Mouse (Mus musculus): ENCODE measurements at regions not wholly inside any gene's neighbourhood (a gene's known extent, or its start where the extent isn't known, plus 50 kb on each side); places are given as distances from the start of the nearest gene placed in this dataset.
"Not testable (repeated sequence)": the region's sequence is repeated elsewhere in the genome, so short reads cannot be mapped to it uniquely, and the experiment has no call there.

DNA sequence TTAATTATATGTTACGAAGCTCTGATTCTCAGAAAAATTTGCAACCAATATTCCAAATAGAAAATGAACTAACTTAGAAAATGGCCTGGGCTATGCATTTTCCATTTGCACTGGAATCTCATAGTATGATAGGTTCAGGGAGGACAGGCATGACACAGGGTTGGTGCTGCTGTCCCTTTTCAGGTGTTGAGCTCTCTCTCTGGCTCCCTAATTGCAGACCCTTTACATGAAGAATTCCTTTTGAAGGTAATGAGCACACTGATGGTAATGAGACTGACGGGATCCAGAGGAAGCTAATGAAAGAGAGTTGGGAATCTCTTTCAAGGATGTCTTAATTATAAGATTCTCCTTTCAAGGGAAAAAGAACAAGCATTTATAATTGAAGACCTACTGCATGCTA lies 87.6 kb downstream of the Serpinb8 start:
- no peak for DNase-seq (ENCODE audit: low spot score in 2 of 2)

DNA sequence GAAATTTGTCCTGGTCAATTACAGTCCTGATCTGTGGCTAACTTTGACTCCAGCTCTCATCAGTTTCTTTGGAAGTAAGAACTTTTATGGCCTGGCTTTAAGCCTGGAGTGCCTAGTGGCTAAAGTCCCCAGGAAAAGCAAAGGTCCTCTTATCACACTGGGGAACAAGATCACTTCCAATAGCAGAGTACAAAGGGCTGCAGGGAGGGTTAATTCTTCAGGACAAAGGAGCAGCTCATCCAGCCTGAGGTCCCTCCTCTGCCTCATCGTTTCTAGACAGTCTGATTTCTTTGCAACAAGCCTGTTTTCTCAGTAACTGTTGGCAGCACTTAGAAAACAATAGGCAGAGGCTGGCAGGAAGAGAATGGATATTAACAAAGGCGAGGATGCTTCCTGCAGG lies 107.1 kb downstream of the Serpinb8 start:
- no peak for DNase-seq (ENCODE audit: low spot score in 2 of 2)

DNA sequence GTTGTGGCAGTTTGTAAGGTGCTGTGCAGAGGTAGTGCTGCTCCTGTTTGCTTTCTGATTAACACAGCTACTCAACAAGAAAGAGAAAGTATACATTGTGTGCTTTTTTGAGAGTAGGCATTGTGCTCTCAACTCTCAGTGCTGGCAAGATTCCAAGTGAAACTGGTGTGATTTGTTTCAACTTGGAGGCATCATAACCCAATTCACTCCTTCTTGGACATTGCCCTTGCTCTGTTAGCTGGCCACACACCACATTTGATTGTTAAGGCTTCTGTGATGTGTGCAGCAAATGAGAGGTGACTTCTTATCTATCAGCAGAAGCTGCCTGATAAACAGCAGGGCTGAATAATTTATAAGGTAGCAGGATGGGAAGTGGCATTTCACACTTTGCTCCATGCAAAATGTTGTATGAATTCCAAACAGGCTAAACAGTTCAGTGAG lies 116.3 kb downstream of the Serpinb8 start:
- no peak for DNase-seq (ENCODE audit: low spot score in 2 of 2)

DNA sequence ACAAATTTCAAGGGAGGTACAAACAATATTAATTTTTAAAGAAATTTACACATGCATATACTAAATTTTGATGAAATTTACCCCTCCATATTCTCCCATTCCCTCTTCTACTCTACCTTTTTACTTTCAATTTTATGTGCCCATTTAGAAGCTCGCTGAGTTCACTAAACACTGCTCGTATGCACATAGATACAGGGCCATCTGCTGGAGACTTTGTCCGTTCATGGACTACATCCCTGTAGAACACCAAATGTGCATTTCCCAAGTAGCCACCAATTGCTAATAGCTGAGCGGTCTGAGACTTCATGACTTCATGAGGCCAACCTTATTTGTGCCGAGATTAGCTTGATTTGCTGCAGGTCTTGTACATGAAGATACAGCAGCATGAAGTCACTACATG lies 118.8 kb downstream of the Serpinb8 start:
- DNase-seq (ENCODE audit: low spot score in 2 of 2) = no peak

GRCm38 (mm10) chr1:107714869-107715268 lies 125.1 kb downstream of the Serpinb8 start:
- no peak for DNase-seq (ENCODE audit: low spot score in 2 of 2)

DNA sequence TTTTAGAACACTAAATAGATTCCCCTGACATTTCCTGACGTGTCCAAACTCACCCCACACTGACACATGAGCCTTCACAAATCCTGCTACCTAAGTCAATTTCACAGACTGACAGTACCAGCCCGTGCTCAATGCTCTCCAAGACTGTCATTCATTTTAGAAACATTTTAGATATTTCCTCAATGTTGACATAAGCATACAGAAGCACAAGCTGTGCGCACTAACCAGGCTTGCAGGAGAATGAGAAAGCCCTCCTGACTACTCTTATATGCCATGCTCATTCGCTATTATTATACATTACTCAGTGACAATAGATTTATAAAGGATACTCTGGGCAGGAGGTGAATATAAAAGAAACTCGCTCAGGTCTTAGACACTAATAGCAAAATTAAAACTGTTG lies 129.5 kb downstream of the Serpinb8 start:
- DNase-seq (ENCODE audit: low spot score in 2 of 2) = no peak

DNA sequence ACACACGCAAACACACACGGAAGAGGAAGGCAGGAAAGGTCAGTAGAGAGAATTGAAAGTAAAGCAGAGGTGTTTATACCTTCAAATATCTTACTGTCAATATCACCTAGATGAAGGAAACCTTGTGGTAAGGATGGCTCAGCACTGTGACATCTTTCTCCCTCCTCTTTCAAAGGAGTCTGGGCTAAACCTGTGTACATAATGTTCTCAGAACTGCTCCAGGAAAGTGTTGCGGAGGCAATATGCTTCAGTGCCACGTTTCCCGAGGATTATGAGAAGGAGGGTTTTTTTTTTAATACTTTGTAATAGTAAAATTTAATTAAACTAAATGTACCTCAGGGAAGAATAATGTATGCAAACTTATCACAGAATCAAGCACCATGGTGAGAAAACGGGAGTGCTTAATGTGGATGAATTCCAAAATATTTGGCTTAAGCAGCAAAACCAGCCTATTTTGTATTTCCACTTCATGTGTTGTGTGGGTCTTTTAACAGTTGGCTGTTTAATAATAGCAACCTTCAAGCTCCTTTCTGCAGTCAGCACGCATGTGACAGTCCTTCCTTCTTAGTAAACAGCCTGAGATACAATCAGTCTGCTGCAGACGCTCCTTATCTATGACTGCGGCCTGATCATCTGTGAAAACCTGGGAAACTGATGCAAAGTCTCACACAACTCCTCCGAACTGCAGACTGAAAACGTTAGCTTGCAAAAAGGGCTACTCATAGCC lies 138.5 kb downstream of the Serpinb8 start:
- peak; percentile 22 to 31 for DNase-seq (ENCODE audit: low spot score in 2 of 2)

- no peak for DNase-seq (ENCODE audit: low spot score in 2 of 2)
Measured at GRCm38 (mm10) chr1:107765307-107765706, 175.5 kb downstream of the Serpinb8 start.

- DNase-seq (ENCODE audit: low spot score in 2 of 2) = no peak
Measured at GRCm38 (mm10) chr1:107767198-107767947, 177.6 kb downstream of the Serpinb8 start.

DNA sequence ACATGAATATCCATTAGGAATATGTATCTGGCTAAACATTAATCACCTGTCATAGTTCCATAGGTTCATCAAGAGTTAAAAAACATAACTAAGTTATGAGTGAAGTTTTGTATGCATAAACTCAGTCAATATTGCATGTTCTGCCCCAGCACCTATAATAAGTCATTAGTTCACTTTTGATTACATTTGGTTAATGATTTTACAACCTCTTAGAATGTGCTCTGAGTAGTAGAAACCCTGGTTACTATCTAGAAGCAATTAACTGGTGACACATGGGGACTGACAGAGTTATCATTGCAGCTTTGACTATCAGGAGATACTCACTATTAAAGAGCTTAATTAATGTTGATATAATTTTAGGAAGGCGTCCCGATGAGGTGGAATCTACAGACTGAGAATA lies 183.2 kb downstream of the Serpinb8 start:
- DNase-seq (ENCODE audit: low spot score in 2 of 2) = no peak

GRCm38 (mm10) chr1:107783079-107783478 lies 193.3 kb downstream of the Serpinb8 start:
- DNase-seq (ENCODE audit: low spot score in 2 of 2) = no peak

GRCm38 (mm10) chr1:107805823-107806222 lies 216.0 kb downstream of the Serpinb8 start:
- peak in 1 of 2 experiments; percentile 5 for DNase-seq (ENCODE audit: low spot score in 2 of 2)

DNA sequence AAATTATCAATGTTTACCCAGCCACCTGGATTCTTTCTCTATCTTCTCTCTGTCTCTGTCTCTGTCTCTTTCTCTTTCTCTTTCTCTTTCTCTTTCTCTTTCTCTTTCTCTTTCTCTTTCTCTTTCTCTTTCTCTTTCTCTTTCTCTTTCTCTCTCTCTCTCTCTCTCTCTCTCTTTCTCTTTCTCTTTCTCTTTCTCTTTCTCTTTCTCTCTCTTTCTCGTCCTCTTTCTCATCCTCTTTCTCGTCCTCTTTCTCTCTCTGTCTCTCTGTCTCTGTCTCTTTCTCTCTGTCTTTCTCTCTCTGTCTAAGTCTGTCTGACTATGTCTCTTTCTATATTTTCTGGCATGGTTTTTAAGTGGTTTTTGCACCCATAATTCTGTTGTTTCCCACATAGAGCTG lies 217.6 kb downstream of the Serpinb8 start:
- DNase-seq (ENCODE audit: low spot score in 2 of 2) = not testable (repeated sequence)

GRCm38 (mm10) chr1:107811136-107811535 lies 221.3 kb downstream of the Serpinb8 start:
- no peak for DNase-seq (ENCODE audit: low spot score in 2 of 2)

GRCm38 (mm10) chr1:107811859-107812258 lies 222.1 kb downstream of the Serpinb8 start:
- no peak for DNase-seq (ENCODE audit: low spot score in 2 of 2)

GRCm38 (mm10) chr1:107837877-107838276 lies 248.1 kb downstream of the Serpinb8 start:
- DNase-seq (ENCODE audit: low spot score in 2 of 2) = no peak

DNA sequence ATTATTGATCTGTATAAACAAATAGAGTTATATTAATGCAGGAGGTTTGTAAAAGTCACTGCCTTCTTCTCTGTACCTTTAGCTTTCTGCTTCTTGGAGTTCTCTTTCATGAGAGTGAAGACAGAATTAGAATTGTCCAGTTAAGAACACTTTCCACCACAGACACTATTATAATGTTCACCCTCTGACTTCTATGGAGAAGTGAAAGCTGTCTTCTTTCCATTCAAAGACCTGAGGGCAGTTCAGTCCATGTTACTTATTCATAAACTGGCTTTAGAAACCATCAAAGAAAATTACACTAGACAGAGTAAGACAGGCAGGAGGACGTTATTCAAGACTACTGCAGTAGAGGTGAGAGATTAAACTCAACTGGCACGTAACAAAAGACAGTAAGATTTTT lies 262.6 kb downstream of the Serpinb8 start:
- no peak for DNase-seq (ENCODE audit: low spot score in 2 of 2)

DNA sequence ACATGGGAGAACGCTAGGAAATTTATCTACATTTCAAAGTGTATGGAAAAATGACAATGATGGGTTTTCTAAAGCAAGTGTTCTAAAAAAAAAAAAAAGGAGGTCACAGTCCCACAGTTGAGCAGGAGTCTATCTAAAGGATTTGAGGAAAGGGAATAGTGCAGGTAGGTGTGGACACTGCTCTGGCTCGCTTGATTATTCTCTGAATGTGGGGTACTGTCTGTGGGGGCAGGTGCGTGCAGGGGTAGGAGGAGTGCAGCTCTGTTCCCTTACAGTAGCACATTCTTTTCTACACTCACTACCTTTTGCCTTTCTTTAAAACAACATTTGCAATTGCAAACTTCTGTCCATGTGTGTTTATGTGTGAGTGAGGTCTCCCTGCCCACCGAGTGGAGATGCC lies 263.2 kb downstream of the Serpinb8 start:
- no peak for DNase-seq (ENCODE audit: low spot score in 2 of 2)

GRCm38 (mm10) chr1:107897743-107898437 lies 308.1 kb downstream of the Serpinb8 start:
- DNase-seq (ENCODE audit: low spot score in 2 of 2) = no peak

DNA sequence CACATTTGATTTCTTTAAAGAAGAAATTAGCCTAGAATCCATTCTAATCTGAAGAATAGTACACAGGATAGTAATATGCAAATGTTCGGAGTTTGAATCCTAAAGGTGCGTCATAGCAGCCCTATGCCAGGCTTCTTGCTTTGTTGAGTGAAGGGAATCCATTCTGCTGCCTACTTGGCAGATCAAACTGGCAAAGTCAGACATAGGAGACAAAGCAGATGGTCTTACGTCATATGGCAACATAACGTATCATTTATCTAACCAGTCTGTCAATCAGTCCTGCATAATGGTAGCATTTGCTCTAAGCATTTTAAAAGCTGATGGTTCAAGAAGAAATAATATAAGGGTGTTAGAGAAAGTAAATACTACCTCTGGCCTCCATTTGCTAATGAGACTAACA lies 309.5 kb downstream of the Serpinb8 start:
- no peak for DNase-seq (ENCODE audit: low spot score in 2 of 2)

- no peak for DNase-seq (ENCODE audit: low spot score in 2 of 2)
Measured at GRCm38 (mm10) chr1:107900449-107900848, 310.6 kb downstream of the Serpinb8 start.

GRCm38 (mm10) chr1:107900913-107901312 lies 311.1 kb downstream of the Serpinb8 start:
- no peak for DNase-seq (ENCODE audit: low spot score in 2 of 2)
